Mouse (Mus musculus): ENCODE data around the gene Bcl6.

- TF ChIP-seq CTCF (conservative IDR thresholded peaks at IDR 0.05; ENCODE audit: low read length) (no peak), POU5F1 (IDR thresholded peaks at IDR 0.05; ENCODE audit: borderline replicate concordance, low read length) (no peak), NANOG (IDR thresholded peaks at IDR 0.05; ENCODE audit: borderline replicate concordance, low read length) (no peak)
These were observed 19.8 kb downstream of the Bcl6 start for GRCm38 (mm10) chr16:23968888-23969287.
